Mouse (Mus musculus) liver, postnatal 0 days (tissue): Measurements from ENCODE around the gene Cdk6. TPM values are rescaled to one million over a fixed set of nuclear protein-coding genes. Genes with fewer than 3 reads are reported as not detected.

Experiments
- ATAC-seq: fragments of 200-750 bp; cut with Nextera tagmentation; 2 replicates; pipeline ENCODE4 v1.8.0; 2017; ENCODE audit warnings: mild to moderate bottlenecking, moderate library complexity
- DNase-seq: peaks from one replicate; pipeline ENCODE4 v3.0.0-alpha.2; 2016
- H3K27ac ChIP-seq: fragments of 300-500 bp; sonication (generic); 2 replicates; pipeline ENCODE4 v1.5.1; 2014; ENCODE audit warnings: antibody characterized with exemption, moderate library complexity, mild to moderate bottlenecking, low read depth
- H3K27me3 ChIP-seq: fragments of 300-500 bp; sonication (generic); 2 replicates; pipeline ENCODE4 v1.6.1; 2014; ENCODE audit warnings: low read length, control low read depth, mixed read lengths; ENCODE audit not compliant: insufficient read depth
- H3K36me3 ChIP-seq: fragments of 300-500 bp; sonication (generic); replicated peaks from 2 replicates; pipeline ENCODE4 v1.6.1; 2014; ENCODE audit warnings: mild to moderate bottlenecking, control low read depth, low read length, moderate library complexity, mixed read lengths; ENCODE audit not compliant: insufficient read depth
- H3K4me1 ChIP-seq: fragments of 300-500 bp; sonication (generic); 2 replicates; pipeline ENCODE4 v1.6.1; 2014; ENCODE audit warnings: antibody characterized with exemption, mild to moderate bottlenecking, control low read depth; ENCODE audit not compliant: insufficient read depth
- H3K4me2 ChIP-seq: fragments of 300-500 bp; sonication (generic); 2 replicates; pipeline ENCODE4 v1.6.1; 2014; ENCODE audit warnings: low read depth, mild to moderate bottlenecking, low read length, moderate library complexity, mixed read lengths
- H3K4me3 ChIP-seq: fragments of 300-500 bp; sonication (generic); 2 replicates; pipeline ENCODE4 v1.5.1; 2014; ENCODE audit warnings: low read depth, low read length
- H3K9ac ChIP-seq: fragments of 300-500 bp; sonication (generic); replicated peaks from 2 replicates; pipeline ENCODE4 v1.6.1; 2014; ENCODE audit warnings: mild to moderate bottlenecking, moderate library complexity
- H3K9me3 ChIP-seq: fragments of 300-500 bp; sonication (generic); 2 replicates; pipeline ENCODE4 v1.6.1; 2016; ENCODE audit warnings: mild to moderate bottlenecking, control low read depth, low read length, mixed read lengths
- CTCF ChIP-seq: sonication (generic); IDR thresholded peaks from 2 replicates; pipeline ENCODE4 v1.5.1; 2016; ENCODE audit warnings: antibody characterized with exemption, low read depth
- EP300 ChIP-seq: IDR thresholded peaks from 2 replicates; pipeline ENCODE4 v1.6.1; 2016; ENCODE audit warnings: antibody characterized with exemption, low read depth, mild to moderate bottlenecking
- WGBS: fragments of 180-500 bp; shearing (Covaris S2); extraction: QIAGEN DNeasy Blood & Tissue Kit; methylation state at CpG from one replicate; pipeline ENCODE4 v1.1.7; 2014; ENCODE audit not compliant: insufficient replicate concordance; 5-methylcytosine and 5-hydroxymethylcytosine counted together
- polyA plus RNA-seq: library from polyadenylated mRNA; unstranded; fragments of >200 nt; fragmentation: Nextera tagmentation; extraction: Ambion mirVana; gene quantifications from 2 replicates; pipeline ENCODE4 v1.2.1, GENCODE M21; 2015

The Cdk6 gene
- polyA plus RNA-seq, 1 experiment from 2014 or later = 17.3 TPM

DNA sequence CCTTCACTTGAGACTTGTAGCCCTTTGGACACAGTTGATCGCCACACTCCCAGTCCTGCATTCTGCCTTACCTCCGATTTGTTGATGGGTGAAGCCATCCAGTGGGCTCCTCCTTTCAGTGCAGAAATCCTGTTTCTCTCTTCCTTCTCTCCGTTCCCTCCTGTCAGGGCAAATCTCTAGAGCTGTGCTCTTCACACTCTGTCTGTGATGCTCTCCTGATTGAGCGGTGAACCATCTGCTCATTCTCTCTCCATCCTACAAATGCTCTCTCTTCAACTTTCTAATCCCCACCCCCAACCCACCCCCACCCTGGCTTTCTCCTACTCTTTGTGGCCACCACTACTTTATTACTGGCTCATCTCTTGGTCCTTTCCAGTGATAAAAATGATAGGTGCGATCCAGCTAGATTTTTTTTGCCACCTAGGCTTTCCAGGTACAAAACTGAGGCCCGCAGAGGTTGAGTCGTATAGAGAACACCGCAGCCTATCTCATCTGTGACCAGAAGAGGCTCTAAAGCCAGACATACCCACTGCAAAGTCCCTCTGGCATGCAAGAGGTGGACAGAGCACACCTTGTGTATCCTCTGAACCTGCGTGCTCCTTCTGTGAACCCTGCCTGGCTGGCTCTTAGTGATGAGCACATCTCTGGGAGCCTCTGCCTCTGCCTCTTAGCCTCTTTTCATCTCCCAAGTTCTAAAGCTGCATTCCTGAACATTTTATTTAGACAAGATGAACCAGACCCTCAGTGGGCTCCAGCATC, 139.5 kb downstream of the Cdk6 start:
- no peak overlapping the region for H3K4me2 ChIP-seq
- ATAC-seq (no peak), DNase-seq (no peak)
- peaks cover 7% of the 10 kb centered on the region; the same call in 1 of the 2 replicates for H3K36me3 ChIP-seq
- no peak overlapping the region for H3K4me3 ChIP-seq
- H3K27me3 ChIP-seq = no peaks in the 10 kb centered on the region
- H3K9ac ChIP-seq = no peak overlapping the region
- H3K4me1 ChIP-seq = no peaks in the 10 kb centered on the region
- H3K9me3 ChIP-seq = no peaks in the 10 kb centered on the region
- TF ChIP-seq EP300 (no peak), CTCF (no peak)
- H3K27ac ChIP-seq = no peak overlapping the region
- 91% methylated on average over 9 of the region's 9 CpGs for WGBS

DNA sequence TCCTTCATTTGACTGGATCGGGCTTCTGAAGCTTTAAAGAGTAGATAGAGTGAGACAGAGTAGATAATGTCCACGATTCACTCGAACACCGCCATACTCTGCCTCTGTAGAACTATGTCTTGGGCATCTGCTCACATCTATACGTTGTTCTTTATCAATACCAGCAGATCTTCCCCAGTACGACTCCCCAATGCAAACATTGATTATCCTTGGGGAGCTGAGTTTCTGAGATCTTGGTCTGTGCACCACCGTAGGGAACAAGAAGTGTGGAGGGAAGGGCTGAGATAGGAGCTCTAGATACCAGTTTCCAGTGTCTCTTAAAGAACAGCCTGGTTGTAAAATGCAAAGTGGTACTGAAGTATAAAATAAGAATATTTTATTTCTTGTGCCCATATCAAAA, 141.2 kb downstream of the Cdk6 start:
- Histone ChIP-seq H3K27me3 (no peaks in the 10 kb centered on the region), H3K4me3 (no peak overlapping the region), H3K9me3 (no peaks in the 10 kb centered on the region), H3K27ac (no peak overlapping the region), H3K4me2 (no peak overlapping the region), H3K36me3 (peaks cover 7% of the 10 kb centered on the region; the same call in 1 of the 2 replicates), H3K9ac (no peak overlapping the region), H3K4me1 (no peaks in the 10 kb centered on the region)
- WGBS = 57% methylated on average over 7 of the region's 7 CpGs
- no peak for TF ChIP-seq EP300
- TF ChIP-seq CTCF = no peak
- DNase-seq = no peak
- no peak for ATAC-seq

DNA sequence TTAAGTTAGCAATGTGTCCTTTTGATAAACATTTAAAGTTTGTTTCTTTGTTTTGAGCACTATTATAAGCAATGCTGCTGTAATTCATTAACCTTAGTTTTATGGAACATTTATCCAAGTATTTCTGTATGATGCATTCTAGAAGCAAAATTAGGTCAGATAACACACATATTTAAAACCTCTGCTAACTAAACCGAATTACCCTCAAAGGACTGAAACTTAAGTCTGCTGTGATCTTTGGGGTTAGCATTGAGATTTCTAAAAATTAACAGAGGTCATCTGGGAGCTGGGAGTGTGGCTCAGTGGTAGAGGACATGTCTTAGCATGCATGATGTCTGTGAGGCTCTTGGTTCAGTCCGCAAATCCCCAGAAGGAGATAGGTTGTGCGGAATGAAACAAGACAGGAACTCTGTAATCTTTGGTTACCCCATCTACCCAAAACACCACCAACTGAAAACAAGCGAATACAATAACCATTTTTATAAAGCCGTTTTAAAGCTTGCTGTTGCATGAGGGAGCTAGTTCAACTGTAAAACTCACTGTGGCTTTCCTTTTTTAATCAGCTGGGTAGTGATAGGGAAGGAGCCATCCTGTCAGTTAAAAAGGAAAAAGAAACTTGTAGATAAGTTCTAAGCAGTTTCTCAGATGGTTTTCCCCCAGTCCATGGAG, 141.9 kb downstream of the Cdk6 start:
- no peak overlapping the region for H3K4me2 ChIP-seq
- no peaks in the 10 kb centered on the region for H3K9me3 ChIP-seq
- WGBS = 59% methylated on average over 5 of the region's 5 CpGs
- H3K36me3 ChIP-seq = peaks cover 7% of the 10 kb centered on the region; the same call in 1 of the 2 replicates
- H3K4me3 ChIP-seq = no peak overlapping the region
- no peak for DNase-seq
- H3K27me3 ChIP-seq = no peaks in the 10 kb centered on the region
- no peak for ATAC-seq
- no peaks in the 10 kb centered on the region for H3K4me1 ChIP-seq
- no peak overlapping the region for H3K9ac ChIP-seq
- TF ChIP-seq EP300 = peak; percentile 52; the same call in 1 of the 2 replicates
- TF ChIP-seq CTCF = no peak
- H3K27ac ChIP-seq = no peak overlapping the region

DNA sequence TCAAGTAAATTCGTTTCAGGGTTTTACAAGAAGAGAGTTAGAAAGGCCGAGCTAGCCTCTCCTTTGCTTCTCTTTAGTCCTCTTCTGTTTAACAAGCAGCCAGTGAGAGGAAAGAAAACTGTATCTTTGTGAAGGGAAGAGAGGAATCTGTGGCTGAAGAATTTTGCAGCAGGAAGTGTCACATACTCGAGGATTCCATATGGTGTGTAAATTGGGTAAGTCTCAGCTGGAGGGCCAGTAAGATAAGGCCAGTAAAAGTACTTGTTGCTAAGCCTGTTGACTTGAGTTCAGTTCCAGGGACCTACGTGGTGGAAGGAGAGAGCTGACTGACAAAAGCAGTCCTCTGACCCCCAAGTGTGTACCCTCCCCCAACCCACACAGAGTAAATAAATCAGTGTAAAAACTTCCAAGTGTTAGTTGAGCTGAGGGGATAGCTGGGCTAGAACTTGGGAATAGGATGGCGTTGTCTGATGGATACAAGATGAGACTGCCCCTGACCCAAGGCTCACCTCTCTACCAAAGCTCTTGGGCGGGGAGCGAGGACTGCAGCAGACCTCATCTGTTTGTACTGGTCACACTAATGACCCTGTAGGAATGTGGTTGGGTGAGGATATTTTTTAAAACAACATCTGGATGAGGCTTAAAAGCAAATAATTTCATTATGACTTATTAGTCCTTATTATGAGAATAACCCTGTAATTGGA, 145.4 kb downstream of the Cdk6 start:
- H3K27me3 ChIP-seq = no peaks in the 10 kb centered on the region
- 64% methylated on average over 7 of the region's 7 CpGs for WGBS
- no peak for ATAC-seq
- DNase-seq = no peak
- peaks cover 7% of the 10 kb centered on the region; the same call in 1 of the 2 replicates for H3K36me3 ChIP-seq
- no peaks in the 10 kb centered on the region for H3K9me3 ChIP-seq
- no peak overlapping the region for H3K4me2 ChIP-seq
- peaks cover 13% of the 10 kb centered on the region for H3K4me1 ChIP-seq
- H3K27ac ChIP-seq = no peak overlapping the region
- no peak overlapping the region for H3K9ac ChIP-seq
- H3K4me3 ChIP-seq = no peak overlapping the region
- TF ChIP-seq EP300 (no peak), CTCF (no peak)

DNA sequence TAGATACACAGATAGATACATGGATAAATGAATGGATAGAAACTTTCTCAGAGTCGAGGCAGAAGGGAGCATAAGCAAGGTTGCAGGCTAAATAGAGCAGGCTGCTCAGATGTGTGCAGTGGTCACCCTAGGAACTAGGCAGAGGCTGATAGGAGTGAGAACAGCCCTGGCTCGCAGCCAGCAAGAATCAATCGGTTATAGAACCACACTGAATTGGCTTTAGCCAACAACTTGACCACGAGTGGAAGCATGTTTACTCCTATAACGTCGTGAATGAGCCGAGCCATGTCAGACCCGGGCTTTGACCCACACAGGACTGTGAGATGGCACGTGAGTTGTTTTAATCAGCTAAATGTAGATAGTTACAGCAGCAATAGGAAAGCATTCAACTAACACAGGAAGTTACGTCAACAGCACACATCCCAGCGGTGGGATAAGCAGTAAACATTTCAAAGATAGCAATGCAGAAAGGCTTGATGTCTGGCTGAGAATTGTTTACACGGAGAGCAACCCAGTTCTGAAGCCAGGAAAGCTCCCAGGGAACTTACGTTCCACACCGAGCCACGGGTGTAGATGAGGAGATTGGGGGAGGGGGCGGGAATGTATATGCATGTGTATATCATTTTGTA, 147.0 kb downstream of the Cdk6 start:
- DNase-seq (peak; percentile 56), ATAC-seq (peak; percentile 27)
- no peaks in the 10 kb centered on the region for H3K9me3 ChIP-seq
- peaks cover 7% of the 10 kb centered on the region; the same call in 1 of the 2 replicates for H3K36me3 ChIP-seq
- no peak overlapping the region for H3K9ac ChIP-seq
- peak overlapping the region; percentile 19; the same call in 1 of the 2 replicates for H3K27ac ChIP-seq
- no peaks in the 10 kb centered on the region for H3K27me3 ChIP-seq
- 44% methylated on average over 16 of the region's 16 CpGs for WGBS
- H3K4me3 ChIP-seq = no peak overlapping the region
- H3K4me2 ChIP-seq = peak overlapping the region; percentile 18; the same call in 1 of the 2 replicates
- peaks cover 23% of the 10 kb centered on the region for H3K4me1 ChIP-seq
- no peak for TF ChIP-seq CTCF
- no peak for TF ChIP-seq EP300

DNA sequence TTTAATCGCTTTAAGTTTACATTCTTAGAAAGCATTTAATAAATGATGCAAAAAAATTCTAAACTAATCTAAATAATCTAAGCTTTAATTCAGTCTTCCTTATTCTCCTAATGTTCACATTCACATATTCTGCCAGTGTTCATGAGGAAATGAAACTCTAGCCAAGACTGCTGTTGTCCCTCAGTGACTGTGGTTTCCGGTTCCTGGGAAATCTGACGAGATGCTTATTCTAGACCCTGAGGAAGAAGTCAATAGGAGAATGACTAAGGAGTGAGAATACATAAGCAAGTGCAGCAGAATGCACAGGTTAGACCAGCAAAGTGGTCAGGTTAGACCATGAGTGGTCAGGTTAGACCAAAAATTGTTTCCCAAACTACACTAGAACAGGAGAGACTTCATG, 149.1 kb downstream of the Cdk6 start:
- DNase-seq = no peak

More for the DNA sequence above, 149.1 kb downstream of the Cdk6 start:
- Histone ChIP-seq H3K4me3 (no peak overlapping the region), H3K36me3 (0 out of 2 replicates have a peak, but pooled peaks cover 2% of the 10 kb centered on the region), H3K27ac (peak overlapping the region; percentile 78), H3K9me3 (no peaks in the 10 kb centered on the region), H3K27me3 (no peaks in the 10 kb centered on the region), H3K9ac (no peak overlapping the region), H3K4me2 (no peak overlapping the region), H3K4me1 (peaks cover 31% of the 10 kb centered on the region)
- TF ChIP-seq EP300 (no peak), CTCF (no peak)
- 65% methylated on average over 3 of the region's 3 CpGs for WGBS
- no peak for ATAC-seq
